Mouse (Mus musculus) heart, adult 10 weeks (tissue): ENCODE results near the gene Slc25a41. TPM values are rescaled to one million over a fixed set of nuclear protein-coding genes. Genes with fewer than 3 reads are reported as not detected.

Experiments
- polyA plus RNA-seq: library from polyadenylated mRNA; stranded (reverse); fragments of 350-450 nt; fragmentation: Illumina TruSeq; extraction: RNeasy Lipid Tissue Mini Kit (QIAGEN cat#74804); gene quantifications from one replicate; pipeline ENCODE4 v1.2.3, GENCODE M21; 2014; ENCODE audit warnings: low read depth, low replicate concordance

The Slc25a41 gene
- not detected for polyA plus RNA-seq

DNA sequence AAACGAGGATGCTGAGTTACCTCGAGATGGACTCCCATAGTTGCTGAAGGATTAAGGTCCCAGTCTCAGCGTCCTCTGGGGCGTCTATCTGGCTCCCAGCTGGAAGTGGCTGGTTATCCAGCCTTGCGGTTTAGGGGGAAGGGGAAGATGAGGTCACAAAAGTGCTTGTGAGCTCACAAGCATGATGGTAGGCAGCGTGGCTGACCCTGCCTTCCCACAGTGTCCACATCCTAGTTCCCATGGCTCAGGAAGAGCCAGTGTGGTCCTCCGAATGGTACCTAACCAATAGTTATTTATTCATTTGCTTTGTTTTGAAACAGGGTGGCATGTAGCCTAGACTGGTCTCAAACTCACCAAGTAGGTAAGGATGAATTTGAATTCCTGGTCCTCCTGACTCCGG is at the start of gene Slc25a41:
Gene Slc25a41, minus strand, starts transcription at position 101 of the 400 bp plus-strand sequence.

DNA sequence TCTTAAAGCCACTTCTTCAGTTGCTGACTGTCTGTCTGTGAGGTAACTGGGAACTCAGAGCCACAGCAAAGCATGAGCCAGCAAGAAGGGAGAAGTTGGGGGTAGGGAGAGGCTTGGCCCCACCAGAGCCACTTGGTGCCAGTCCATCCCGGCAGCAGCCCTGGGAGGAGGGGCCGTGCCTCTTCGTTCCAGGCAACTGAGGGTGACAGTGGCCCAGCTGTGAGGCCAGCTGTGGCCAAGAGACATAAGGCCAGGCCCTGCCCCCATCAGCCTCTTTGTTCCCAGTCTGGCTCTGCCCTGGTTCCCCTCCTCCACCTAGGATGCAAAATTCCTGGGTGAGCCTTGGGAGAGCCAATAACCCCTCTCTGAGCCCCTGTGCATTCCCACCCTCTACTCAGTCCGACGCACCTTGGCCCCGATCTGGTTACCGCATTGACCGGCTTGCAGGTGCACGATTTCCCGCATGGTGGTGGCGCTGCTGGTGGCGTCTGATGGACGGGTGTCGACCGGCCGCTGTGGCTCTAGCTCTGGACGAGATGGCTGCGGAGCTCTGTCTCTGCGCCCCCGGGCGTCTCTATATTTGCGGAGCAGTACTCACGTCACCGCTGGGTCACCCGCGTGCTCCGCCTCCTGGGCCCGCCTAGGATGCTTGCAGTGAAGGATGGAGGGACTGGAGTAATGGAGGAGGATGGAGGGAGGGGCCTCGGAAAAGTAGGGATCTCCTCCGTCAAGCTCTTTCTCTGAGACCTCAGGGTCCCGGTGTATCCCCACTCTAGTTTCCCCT is 45.8 kb upstream of the Slc25a41 start, which contains the start of gene Tubb4a:
Gene Tubb4a, minus strand, starts transcription at position 734 of the 784 bp plus-strand sequence.

DNA sequence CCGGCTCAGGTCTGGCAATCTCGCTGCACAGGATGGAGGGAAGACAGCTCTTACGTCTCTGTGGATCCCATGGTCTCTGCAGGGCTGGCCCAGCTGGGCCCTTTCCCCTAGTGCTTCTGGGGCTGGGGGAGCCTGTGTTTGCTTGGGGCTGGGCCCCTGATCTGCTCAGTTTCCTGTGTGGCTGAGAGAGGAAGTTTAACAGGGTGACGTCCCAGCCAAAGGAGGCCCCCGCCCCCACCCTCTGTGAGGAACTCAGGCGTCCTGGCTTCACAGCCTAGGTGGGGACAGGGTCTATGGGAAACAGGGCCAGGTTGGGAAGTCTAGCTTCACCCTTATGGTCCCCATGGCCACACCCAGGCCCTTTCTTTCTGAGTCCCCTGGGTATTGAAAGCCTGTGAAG is 36.9 kb upstream of the Slc25a41 start, which contains the start of gene Dennd1c:
Gene Dennd1c, minus strand, starts transcription at position 179 of the 400 bp plus-strand sequence.

GRCm38 (mm10) chr17:57059486-57059977 is 18.1 kb upstream of the Slc25a41 start, which contains the start of gene Slc25a23:
TSS of gene Slc25a23 (minus strand) at chr17:57059863.

GRCm38 (mm10) chr17:57058891-57059485 is 17.5 kb upstream of the Slc25a41 start, which contains the start of gene Crb3:
TSS of gene Crb3 (plus strand) at chr17:57059105.

GRCm38 (mm10) chr17:57030931-57031660 is 10.4 kb downstream of the Slc25a41 start, which contains the start of gene Khsrp:
TSS of gene Khsrp (minus strand) at chr17:57031522.

GRCm38 (mm10) chr17:57011236-57012141 is 30.0 kb downstream of the Slc25a41 start, which contains the start of the genes Gtf2f1 and Gm17949:
TSS of gene Gtf2f1 (minus strand) at chr17:57011288.
TSS of gene Gm17949 (plus strand) at chr17:57011469.

DNA sequence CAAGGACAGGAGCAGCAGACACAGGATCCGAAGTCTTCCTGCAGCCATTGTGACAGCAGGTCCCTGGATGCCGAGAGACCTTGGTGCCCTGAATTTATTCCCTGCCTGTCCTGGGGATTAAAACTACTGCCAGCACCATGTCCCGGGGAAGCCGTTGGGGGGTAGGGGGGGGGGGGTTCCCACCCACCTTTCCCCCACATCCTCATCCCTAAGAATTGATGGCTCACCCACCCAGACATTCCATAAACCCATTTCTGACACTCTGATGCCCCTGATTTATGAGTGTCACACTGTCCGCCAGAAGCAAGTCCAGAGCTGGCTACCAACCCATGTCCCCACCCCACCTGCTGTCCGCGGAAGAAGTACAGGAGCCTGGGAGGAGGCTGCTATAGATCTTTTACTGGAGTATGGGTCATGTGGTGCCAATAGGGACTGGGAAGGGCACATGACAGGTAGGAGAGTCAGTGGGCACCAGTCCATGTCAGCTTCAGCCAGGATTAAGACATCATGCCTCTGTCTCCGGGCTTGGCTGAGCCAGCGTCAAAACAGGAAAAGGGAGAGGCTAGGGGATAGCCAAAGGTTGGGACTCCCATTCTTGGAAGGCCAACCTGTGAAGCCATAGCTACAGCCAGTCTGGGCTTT is 41.4 kb downstream of the Slc25a41 start, which contains the start of gene Pspn:
Gene Pspn, minus strand, starts transcription at position 51 of the 642 bp plus-strand sequence.

GRCm38 (mm10) chr17:56997029-56997667 is 44.3 kb downstream of the Slc25a41 start, which contains the start of gene Alkbh7:
TSS of gene Alkbh7 (plus strand) at chr17:56997339.

GRCm38 (mm10) chr17:56990115-56990746 is 51.2 kb downstream of the Slc25a41 start, which contains the start of gene Clpp:
TSS of gene Clpp (plus strand) at chr17:56990305.

Other genes with a start within 250 kb of the Slc25a41 start
- 4.3 TPM for gene Rfx2, start 210.6 kb downstream of the Slc25a41 start, polyA plus RNA-seq
- not detected for gene Acsbg2, start 167.2 kb downstream of the Slc25a41 start, polyA plus RNA-seq
- gene 1700061G19Rik, start 166.2 kb downstream of the Slc25a41 start, polyA plus RNA-seq: not detected
- gene Mllt1, start 106.2 kb downstream of the Slc25a41 start, polyA plus RNA-seq: 23.8 TPM
- gene Acer1, start 59.5 kb downstream of the Slc25a41 start, polyA plus RNA-seq: not detected
- 107 TPM for gene Clpp, start 51.3 kb downstream of the Slc25a41 start, polyA plus RNA-seq
- 73.4 TPM for gene Alkbh7, start 44.3 kb downstream of the Slc25a41 start, polyA plus RNA-seq
- not detected for gene Pspn, start 41.6 kb downstream of the Slc25a41 start, polyA plus RNA-seq
- 29.0 TPM for gene Gtf2f1, start 30.4 kb downstream of the Slc25a41 start, polyA plus RNA-seq
- not detected for gene Gm17949, start 30.2 kb downstream of the Slc25a41 start, polyA plus RNA-seq
- gene Khsrp, start 10.1 kb downstream of the Slc25a41 start, polyA plus RNA-seq: 25.9 TPM
- not detected for gene Crb3, start 17.5 kb upstream of the Slc25a41 start, polyA plus RNA-seq
- gene Slc25a23, start 18.2 kb upstream of the Slc25a41 start, polyA plus RNA-seq: 64.1 TPM
- 1.5 TPM for gene Dennd1c, start 36.9 kb upstream of the Slc25a41 start, polyA plus RNA-seq
- gene Tubb4a, start 46.1 kb upstream of the Slc25a41 start, polyA plus RNA-seq: 3.6 TPM
- gene Tnfsf9, start 63.7 kb upstream of the Slc25a41 start, polyA plus RNA-seq: 1.9 TPM
- not detected for gene Cd70, start 108.1 kb upstream of the Slc25a41 start, polyA plus RNA-seq
- not detected for gene Tnfsf14, start 152.5 kb upstream of the Slc25a41 start, polyA plus RNA-seq
- gene C3, start 186.5 kb upstream of the Slc25a41 start, polyA plus RNA-seq: 132 TPM
- 36.3 TPM for gene Gpr108, start 206.8 kb upstream of the Slc25a41 start, polyA plus RNA-seq
- 123 TPM for gene Trip10, start 207.8 kb upstream of the Slc25a41 start, polyA plus RNA-seq
- 0.76 TPM for gene Vav1, start 237.4 kb upstream of the Slc25a41 start, polyA plus RNA-seq